Mouse (Mus musculus): Measurements from ENCODE around the gene Ubash3a. TPM values are rescaled to one million over a fixed set of nuclear protein-coding genes. Genes with fewer than 3 reads are reported as not detected.

The Ubash3a gene
- total RNA-seq, 2 experiments from 2014 or later, result 0.85 to 1.4 TPM

- no peak for DNase-seq
Measured at GRCm38 (mm10) chr17:31216068-31216955, 8.6 kb downstream of the Ubash3a start.

DNA sequence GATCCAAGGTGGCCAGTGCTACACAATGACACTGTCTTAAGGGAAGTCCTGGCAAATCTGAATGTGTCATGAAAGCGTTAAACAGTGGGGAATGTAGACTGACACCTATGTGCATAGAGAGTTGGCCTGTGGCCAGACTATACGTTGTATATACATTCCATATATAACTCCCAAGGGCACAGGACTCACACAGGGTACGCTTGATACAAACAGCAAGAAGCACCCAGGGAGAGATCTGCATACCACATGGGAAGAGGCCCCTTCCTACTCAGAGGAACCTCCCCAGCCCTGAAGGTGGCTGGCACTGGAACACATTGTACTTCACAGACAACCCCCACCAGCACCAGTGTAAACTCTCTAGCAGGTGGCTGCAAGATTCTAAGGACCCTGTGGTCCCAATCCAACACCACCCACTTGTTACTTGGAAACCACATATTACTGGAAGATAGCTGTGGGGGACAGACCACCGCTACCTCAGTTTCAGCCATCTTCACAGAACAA lies 15.2 kb downstream of the Ubash3a start:
- DNase-seq, result no peak

DNA sequence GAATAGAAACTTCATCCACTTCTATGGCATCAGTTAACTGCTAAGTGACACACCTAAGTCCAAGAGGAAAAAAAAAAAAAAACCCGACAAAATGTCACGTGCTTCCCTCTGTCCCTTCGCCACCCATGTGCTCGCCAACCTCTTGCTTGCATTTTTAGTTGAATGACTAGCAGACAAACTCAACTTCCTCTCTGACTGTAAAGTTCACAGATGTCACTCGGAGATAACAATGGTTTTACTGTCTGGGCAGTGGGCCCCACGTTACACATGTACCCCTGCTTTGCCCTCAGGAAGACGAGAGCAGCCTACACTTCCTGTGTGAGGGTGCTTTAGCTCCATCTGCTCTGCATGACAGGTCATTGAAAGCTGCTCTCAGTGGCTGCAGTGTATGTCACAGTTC lies 16.2 kb downstream of the Ubash3a start:
- DNase-seq, result no peak

GRCm38 (mm10) chr17:31224591-31224990 lies 16.9 kb downstream of the Ubash3a start:
- DNase-seq, result no peak

- DNase-seq, result no peak
Measured at GRCm38 (mm10) chr17:31226368-31226767, 18.7 kb downstream of the Ubash3a start.

DNA sequence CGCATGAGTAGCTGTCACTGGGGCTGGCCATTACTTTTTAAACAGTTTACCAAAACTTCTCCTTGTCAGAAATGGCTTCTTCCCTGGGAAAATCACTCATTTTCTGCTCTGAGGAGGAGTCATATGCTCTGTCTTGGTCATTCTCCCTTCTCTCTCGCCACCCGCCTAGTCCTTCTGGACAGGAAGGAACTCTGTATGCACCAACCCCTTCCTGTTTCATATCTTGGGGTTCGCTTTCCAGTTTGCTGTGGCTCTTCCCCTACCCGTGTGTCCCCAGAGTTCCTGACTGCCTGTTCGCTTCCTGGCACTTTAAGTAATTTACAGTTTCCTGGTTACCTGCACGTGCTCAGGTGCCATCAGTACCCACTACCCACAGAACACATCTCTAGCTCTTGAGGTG lies 19.3 kb downstream of the Ubash3a start:
- no peak for DNase-seq

GRCm38 (mm10) chr17:31231780-31232179 lies 24.1 kb downstream of the Ubash3a start:
- no peak for DNase-seq

GRCm38 (mm10) chr17:31232251-31233010 lies 24.8 kb downstream of the Ubash3a start:
- no peak for DNase-seq

DNA sequence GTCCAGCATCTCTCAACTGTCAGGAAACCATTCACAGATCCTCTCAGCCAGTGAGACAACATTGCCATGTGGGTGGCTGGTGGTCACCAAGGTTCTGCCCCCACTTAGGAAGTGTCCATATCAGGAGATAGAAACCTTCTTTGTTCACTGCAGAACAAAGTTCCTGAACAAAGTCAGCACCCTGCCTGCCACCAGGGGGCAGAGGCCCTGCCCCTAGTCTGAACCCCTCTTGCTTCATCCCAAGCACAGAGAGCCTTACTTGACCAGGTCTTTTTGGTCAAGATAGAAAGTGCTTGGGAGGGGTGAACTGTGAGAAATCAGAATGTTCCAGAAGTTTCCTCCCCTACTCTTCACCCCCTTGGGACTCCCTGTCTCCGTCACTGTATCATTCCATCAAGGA lies 28.2 kb downstream of the Ubash3a start:
- DNase-seq, result no peak

DNA sequence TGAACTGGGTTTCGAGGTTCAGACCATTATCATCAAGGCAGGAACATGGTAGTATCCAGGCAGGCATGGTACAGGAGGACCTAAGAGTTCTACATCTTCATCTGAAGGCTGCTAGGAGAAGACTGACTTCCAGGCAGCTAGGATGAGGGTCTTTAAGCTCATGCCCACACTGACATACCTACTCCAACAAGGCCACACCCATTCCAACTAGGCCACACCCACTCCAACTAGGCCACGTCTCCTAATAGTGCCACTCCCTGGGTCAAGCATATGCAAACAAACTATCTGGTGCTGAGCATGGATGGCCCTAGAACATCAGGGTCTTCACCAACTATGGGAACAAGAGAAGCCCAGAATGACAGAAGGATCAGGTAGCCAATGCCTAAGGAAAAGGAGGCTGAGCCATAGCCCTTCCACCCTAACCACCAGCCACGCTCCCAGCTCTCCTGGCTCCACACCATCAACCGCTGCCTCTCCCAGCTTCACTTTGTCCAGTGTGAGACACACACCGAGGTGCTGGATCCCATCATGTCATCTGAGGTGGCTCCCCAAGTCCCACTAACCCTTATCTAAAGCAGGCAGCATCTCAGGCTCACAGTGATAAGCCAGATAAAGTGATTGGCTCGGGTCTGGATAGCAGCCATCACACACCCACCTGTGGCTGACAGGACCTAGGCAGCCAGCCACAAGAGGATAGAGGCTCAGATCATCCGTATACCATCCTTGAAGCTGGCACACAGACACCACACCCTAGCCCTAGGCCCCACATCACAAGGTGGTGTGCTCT lies 30.8 kb downstream of the Ubash3a start:
- no peak for DNase-seq

- DNase-seq, result no peak
Measured at GRCm38 (mm10) chr17:31241156-31241555, 33.5 kb downstream of the Ubash3a start.

GRCm38 (mm10) chr17:31242764-31243163 lies 35.1 kb downstream of the Ubash3a start:
- DNase-seq, result no peak

DNA sequence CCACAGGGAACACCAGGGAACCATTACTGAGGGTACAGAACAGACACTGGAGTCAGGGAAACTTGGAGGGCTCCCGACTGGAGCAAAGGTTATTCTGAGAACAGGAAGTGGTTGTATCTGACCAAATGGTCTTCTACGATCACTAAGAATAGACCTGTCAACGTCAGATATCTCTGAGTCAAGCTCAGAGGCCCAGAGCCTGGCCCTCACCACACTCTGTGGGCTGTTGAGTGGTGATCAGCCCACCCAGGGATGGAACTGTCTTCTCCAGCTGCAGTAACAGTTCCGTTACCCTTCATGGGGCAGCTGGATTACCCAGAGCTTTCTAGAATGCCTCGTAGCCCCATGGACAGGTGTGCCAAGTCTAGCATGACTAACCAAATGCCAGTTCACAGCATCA lies 37.6 kb downstream of the Ubash3a start:
- no peak for DNase-seq

DNA sequence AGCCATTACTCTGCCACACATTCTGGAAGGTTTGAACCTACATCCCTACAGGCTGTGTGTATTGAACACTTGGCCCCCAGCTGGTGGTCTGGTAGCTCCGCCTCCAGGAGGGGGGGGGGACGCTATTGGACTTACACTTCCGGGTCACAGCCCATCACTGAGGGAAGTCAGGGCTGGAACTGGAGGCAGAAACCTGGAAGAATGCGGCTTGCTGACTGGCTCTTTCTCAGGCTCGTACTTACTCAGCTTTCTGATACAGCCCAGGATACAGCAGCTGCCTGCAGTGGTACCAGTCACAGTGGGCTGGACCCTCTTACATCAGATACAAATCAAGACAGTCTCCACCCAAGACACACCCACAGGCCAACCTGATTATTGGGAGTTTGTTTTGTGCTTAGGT lies 39.5 kb downstream of the Ubash3a start:
- no peak for DNase-seq

- DNase-seq, result no peak
Measured at GRCm38 (mm10) chr17:31253951-31254350, 46.3 kb downstream of the Ubash3a start.

- peak; percentile 72 to 76 for DNase-seq
Measured at GRCm38 (mm10) chr17:31254463-31254931, 46.8 kb downstream of the Ubash3a start.

- no peak for DNase-seq
Measured at GRCm38 (mm10) chr17:31257149-31257548, 49.5 kb downstream of the Ubash3a start.

DNA sequence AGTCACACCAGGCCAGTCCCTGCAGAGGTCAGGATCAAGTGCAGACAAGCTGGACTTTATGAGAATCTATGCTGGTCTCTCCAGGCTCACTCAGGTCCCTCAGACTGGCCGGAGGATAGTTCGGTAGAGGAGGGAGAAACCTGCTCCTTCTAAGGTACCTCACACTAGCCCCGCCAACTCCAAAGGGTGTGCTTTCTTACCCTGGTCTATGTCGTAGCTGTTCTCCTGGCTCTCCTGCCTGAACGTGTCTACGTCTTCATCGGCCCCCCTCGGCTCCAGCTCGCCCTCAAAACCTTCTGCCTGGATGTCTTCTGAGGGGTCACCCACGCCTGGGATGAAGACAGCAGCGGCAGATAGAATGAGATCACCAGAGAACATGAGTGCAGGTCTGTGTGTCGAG lies 50.2 kb downstream of the Ubash3a start:
- no peak for DNase-seq

GRCm38 (mm10) chr17:31258310-31258865 lies 50.7 kb downstream of the Ubash3a start:
- no peak for DNase-seq

DNA sequence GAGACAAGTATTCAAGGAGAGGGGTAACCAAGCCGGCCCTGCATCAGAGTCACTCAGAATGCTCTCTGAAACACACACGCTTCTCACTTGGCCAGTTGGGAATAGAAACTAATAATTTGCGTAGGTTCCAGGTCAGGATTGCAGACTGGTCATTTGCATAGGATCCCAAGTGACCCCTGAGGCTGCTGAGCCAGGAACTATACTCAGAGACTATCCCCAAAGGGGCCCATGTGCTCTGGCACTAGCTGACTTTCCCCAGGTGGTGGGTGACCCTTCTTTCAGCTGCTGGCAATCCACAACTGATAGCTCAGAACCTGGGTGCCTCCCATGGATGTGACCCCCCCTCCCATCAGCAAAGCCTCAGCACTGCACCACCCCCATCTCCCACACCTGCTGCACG lies 51.5 kb downstream of the Ubash3a start:
- no peak for DNase-seq

- DNase-seq, result no peak
Measured at GRCm38 (mm10) chr17:31259825-31260224, 52.2 kb downstream of the Ubash3a start.

- DNase-seq, result no peak
Measured at GRCm38 (mm10) chr17:31260430-31260829, 52.8 kb downstream of the Ubash3a start.

Data from layer of hippocampus, postnatal 36 days (tissue).